Mouse (Mus musculus): ENCODE measurements around the gene Papolb. TPM values are rescaled to one million over a fixed set of nuclear protein-coding genes. Genes with fewer than 3 reads are reported as not detected.

The Papolb gene
- polyA plus RNA-seq (2012; ENCODE audit: low replicate concordance) = not detected in 2 replicates

GRCm38 (mm10) chr5:142529915-142530314 is at the start of gene Papolb:
Gene Papolb (minus strand): TSS chr5:142530076.

DNA sequence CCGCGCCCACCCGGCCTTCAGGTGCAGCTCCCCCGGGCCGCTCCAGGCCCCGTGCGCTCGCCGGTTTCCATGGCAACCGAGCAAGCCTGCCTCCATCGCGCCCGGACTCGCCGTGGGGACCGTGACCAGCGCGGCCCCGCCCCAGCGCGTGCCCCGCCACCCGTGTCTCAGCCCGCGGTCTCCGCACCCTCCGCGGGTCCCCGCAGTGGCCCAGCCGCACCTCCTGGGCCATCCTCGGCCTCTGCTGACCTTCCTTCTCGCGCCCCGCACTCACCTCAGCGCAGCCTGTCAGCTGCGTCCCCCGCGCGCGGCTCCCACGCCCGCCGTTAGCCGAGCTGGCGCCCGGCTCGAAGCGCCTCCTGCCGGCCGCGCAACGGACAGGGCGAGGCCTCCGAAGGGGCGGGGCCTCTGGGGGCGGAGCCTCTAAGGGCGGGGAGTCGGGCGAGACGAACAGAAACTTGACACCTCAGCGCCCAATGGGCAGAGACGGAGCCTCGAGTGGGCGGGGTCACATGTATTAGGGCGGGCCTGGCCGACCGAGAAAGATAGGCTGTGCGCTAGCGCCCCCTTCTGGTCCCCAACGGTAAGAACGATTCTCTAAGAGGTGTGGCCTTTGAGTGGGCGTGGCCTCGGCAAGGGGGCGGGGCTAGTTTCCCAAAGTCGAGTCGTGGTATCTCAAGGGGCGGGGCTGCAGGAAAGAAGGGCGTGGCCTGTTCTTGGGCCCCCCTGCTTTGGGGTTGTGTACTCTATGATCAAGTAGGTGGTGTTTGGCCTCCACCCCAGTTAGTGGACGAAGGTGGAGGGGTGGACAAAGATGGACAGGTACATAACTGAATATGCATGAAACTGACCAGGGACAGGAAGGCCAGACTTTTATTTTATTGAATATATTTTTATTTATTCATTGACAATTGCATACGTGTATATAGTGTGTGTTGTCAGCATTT is 21.1 kb upstream of the Papolb start, which contains the start of gene Radil:
Gene Radil, minus strand, starts transcription at position 393 of the 947 bp plus-strand sequence.

Other genes starting within 250 kb of the Papolb start
- 81.6 and 99.2 TPM in 2 replicates for gene Foxk1, start 128.6 kb downstream of the Papolb start, polyA plus RNA-seq (2012; ENCODE audit: low replicate concordance)
- 60.3 and 85.7 TPM in 2 replicates for gene Ap5z1, start 66.1 kb downstream of the Papolb start, polyA plus RNA-seq (2012; ENCODE audit: low replicate concordance)
- 0.42 and 0.48 TPM in 2 replicates for gene Radil, start 21.0 kb upstream of the Papolb start, polyA plus RNA-seq (2012; ENCODE audit: low replicate concordance)
- gene Mmd2, start 78.7 kb upstream of the Papolb start, polyA plus RNA-seq (2012; ENCODE audit: low replicate concordance) = not detected in 2 replicates
- 20.1 and 23.6 TPM in 2 replicates for gene Wipi2, start 97.6 kb upstream of the Papolb start, polyA plus RNA-seq (2012; ENCODE audit: low replicate concordance)
- 7.0 and 13.6 TPM in 2 replicates for gene Slc29a4, start 162.4 kb upstream of the Papolb start, polyA plus RNA-seq (2012; ENCODE audit: low replicate concordance)